ENCODE assay signal across 8 mouse cellular contexts in genomic region chr16:67776091-67776490, GRCm38 (mm10).
DNase-seq lines count a peak whose midpoint lies in the region; ATAC-seq lines count a peak whose summit lies in the region.

No protein-coding gene starts in this region.

- ATAC-seq in frontal cortex, adult (ENCODE audit: low TSS enrichment) = no peak

- peak; percentile 2 to 34 for DNase-seq in frontal cortex, adult 2 months (ENCODE audit: extremely low spot score in 1 of 2, low spot score in 1 of 2)
- peak; percentile 7 for DNase-seq in right cerebral cortex, adult 18-20 months
- no peak for DNase-seq in right cerebral cortex, postnatal 25 days
- DNase-seq in cerebellum, adult 9-11 months = peak; percentile 18
- peak; percentile 3 for DNase-seq in layer of hippocampus, adult 9-10 months (ENCODE audit: low spot score)
- peak; percentile 11 for DNase-seq in right cerebral cortex, postnatal 4 days
- no peak for DNase-seq in gastrocnemius, postnatal 25 days

Comparison
In these comparisons a context has a peak if more than half of its experiments do, and no peak if none do; other contexts are left out.
1. DNase-seq: peak in frontal cortex, adult 2 months (2 of 2), right cerebral cortex, adult 18-20 months (single experiment), cerebellum, adult 9-11 months (single experiment), layer of hippocampus, adult 9-10 months (single experiment) and right cerebral cortex, postnatal 4 days (single experiment); none in right cerebral cortex, postnatal 25 days (single experiment) and gastrocnemius, postnatal 25 days (single experiment).